Mouse (Mus musculus) embryonic fibroblast, embryonic 13.5 days (primary cell): ENCODE results near the gene Zfp653.

ENCODE experiments used
- CTCF ChIP-seq: IDR thresholded peaks from 2 replicates; pipeline ENCODE4 v1.5.1; 2011; ENCODE audit warnings: mild to moderate bottlenecking, control low read depth, low read length, moderate library complexity, borderline replicate concordance; ENCODE audit not compliant: insufficient read depth
- POLR2A ChIP-seq: IDR thresholded peaks from 2 replicates; pipeline ENCODE4 v1.6.1; 2011; ENCODE audit warnings: low read depth, mild to moderate bottlenecking, control low read depth, low read length, moderate library complexity

DNA sequence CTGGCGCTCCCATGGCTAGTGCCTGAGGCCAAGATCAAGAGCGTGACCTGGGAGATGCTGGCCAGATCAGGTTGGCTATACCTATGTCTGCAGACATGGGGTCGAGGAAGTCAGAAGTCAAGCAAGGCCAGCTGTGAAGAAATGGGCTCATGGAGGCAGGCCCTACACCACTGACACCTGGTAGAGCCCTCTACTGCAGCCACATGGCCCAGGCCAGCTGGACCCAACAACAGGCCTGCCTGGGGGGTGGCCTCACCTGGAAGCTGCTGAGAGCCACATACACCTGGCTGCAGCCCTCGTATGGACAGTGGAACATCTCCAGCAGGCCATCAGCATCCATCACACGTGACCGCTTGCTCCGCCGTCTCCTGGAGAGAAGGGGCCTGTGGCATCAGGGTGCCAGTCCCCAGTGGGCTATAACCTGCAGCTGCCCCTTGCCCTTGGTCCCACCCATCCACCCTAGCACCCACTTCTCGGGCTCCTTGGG is 14.1 kb downstream of the Zfp653 start:
- TF ChIP-seq CTCF, result no peak
- no peak for TF ChIP-seq POLR2A
